Mouse (Mus musculus) retina, embryonic 14.5 days (tissue): ENCODE measurements at regions not wholly inside any gene's neighbourhood (a gene's known extent, or its start where the extent isn't known, plus 50 kb on each side); places are given as distances from the start of the nearest gene placed in this dataset.
A peak's percentile ranks its signal among the peaks of the same experiment; 100 is the strongest.

ENCODE experiments used
- DNase-seq: peaks from one replicate; pipeline ENCODE4 v3.0.0-alpha.2; 2015; ENCODE audit warnings: low spot score

- no peak for DNase-seq
Measured at GRCm38 (mm10) chr13:36807961-36808360, 73.0 kb upstream of the Nrn1 start.

GRCm38 (mm10) chr13:36789360-36789759 is 54.4 kb upstream of the Nrn1 start:
- peak; percentile 63 for DNase-seq
